17 mouse cellular contexts compared by ENCODE assay signal in genomic region chr12:73038441-73038991, GRCm38 (mm10). TPM values are rescaled to one million over a fixed set of nuclear protein-coding genes. Genes with fewer than 3 reads are reported as not detected.
DNase-seq lines count a peak whose midpoint lies in the region; ATAC-seq and TF ChIP-seq lines count a peak whose summit lies in the region.
"Had no signal": no experiment of that assay in that cellular context is flagged by ENCODE, and none has a peak within 500 bp of the region (broad histone marks: within the 10 kb centered on the region; RNA-seq: fewer than 3 reads in every experiment).

No protein-coding gene starts in this region.

- peak; percentile 43 for DNase-seq in gastrocnemius, adult 2 months
- no peak for DNase-seq in gastrocnemius, postnatal 10 days
- DNase-seq in midbrain, embryonic 11.5 days (ENCODE audit: low spot score, missing footprints) = peak; percentile 96
- peak; percentile 35 for DNase-seq in retina, embryonic 14.5 days (ENCODE audit: low spot score)
- DNase-seq in spleen, postnatal 36 days (ENCODE audit: low spot score in 2 of 2) = no peak
- DNase-seq in kidney, adult 9 months = no peak
- DNase-seq: cerebellum, adult 2 months; kidney, adult 11 months; lung, postnatal 14 days; spleen, adult 18-20 months had no signal

- no peak for TF ChIP-seq CTCF in gastrocnemius, adult 2 months (IDR thresholded peaks at IDR 0.05)

- peaks cover 5% of the 10 kb centered on the region; the same call in 1 of the 2 replicates for H3K4me1 ChIP-seq in midbrain, embryonic 11.5 days (ENCODE audit: control insufficient read depth, insufficient read depth, low read length)
- peaks cover 4% of the 10 kb centered on the region; the same call in 1 of the 2 replicates for H3K4me1 ChIP-seq in midbrain, embryonic 15.5 days
- H3K4me1 ChIP-seq in embryonic facial prominence, embryonic 15.5 days = peaks cover 32% of the 10 kb centered on the region

- H3K4me3 ChIP-seq in gastrocnemius, adult 2 months = peak overlapping the region; percentile 94
- H3K4me3 ChIP-seq in midbrain, embryonic 11.5 days (ENCODE audit: low read depth, low read length) = no peak overlapping the region
- no peak overlapping the region for H3K4me3 ChIP-seq in midbrain, embryonic 15.5 days
- H3K4me3 ChIP-seq in embryonic facial prominence, embryonic 15.5 days (replicated peaks) = peak overlapping the region; percentile 37
- H3K4me3 ChIP-seq: neural tube, embryonic 12.5 days had no signal

- intact Hi-C loops in gastrocnemius, adult 2 months (cut with DNase I) = no loop called here

- H3K4me2 ChIP-seq in midbrain, embryonic 11.5 days = no peak overlapping the region
- no peak overlapping the region for H3K4me2 ChIP-seq in midbrain, embryonic 15.5 days
- H3K4me2 ChIP-seq in embryonic facial prominence, embryonic 15.5 days (replicated peaks) = peak overlapping the region; percentile 34
- H3K4me2 ChIP-seq: midbrain, embryonic 12.5 days had no signal

- H3K9ac ChIP-seq in midbrain, embryonic 11.5 days (ENCODE audit: low read length) = no peak overlapping the region
- H3K9ac ChIP-seq in midbrain, embryonic 15.5 days = no peak overlapping the region
- H3K9ac ChIP-seq in embryonic facial prominence, embryonic 15.5 days = no peak overlapping the region
- H3K9ac ChIP-seq: midbrain, embryonic 12.5 days had no signal

- peaks cover 87% of the 10 kb centered on the region for H3K27me3 ChIP-seq in midbrain, embryonic 11.5 days (ENCODE audit: control insufficient read depth, insufficient read depth, low read length)
- peaks cover 87% of the 10 kb centered on the region for H3K27me3 ChIP-seq in midbrain, embryonic 15.5 days (replicated peaks)
- H3K27me3 ChIP-seq in embryonic facial prominence, embryonic 15.5 days = peaks cover 50% of the 10 kb centered on the region

- WGBS in midbrain, embryonic 11.5 days = 1% methylated on average over 12 of the region's 12 CpGs
- WGBS in midbrain, embryonic 15.5 days = under 1% methylated on average over 12 of the region's 12 CpGs
- 23% methylated on average over 12 of the region's 12 CpGs for WGBS in embryonic facial prominence, embryonic 15.5 days

- no peaks in the 10 kb centered on the region for H3K9me3 ChIP-seq in midbrain, embryonic 11.5 days (ENCODE audit: control insufficient read depth, low read length)
- no peaks in the 10 kb centered on the region for H3K9me3 ChIP-seq in midbrain, embryonic 15.5 days
- no peaks in the 10 kb centered on the region for H3K9me3 ChIP-seq in embryonic facial prominence, embryonic 15.5 days (replicated peaks)
- H3K9me3 ChIP-seq: heart, embryonic 10.5 days; midbrain, embryonic 12.5 days; neural tube, embryonic 12.5 days had no signal

- H3K36me3 ChIP-seq in midbrain, embryonic 11.5 days (ENCODE audit: control insufficient read depth, insufficient read depth, low read length) = no peaks in the 10 kb centered on the region
- no peaks in the 10 kb centered on the region for H3K36me3 ChIP-seq in midbrain, embryonic 15.5 days (replicated peaks)
- no peaks in the 10 kb centered on the region for H3K36me3 ChIP-seq in embryonic facial prominence, embryonic 15.5 days
- H3K36me3 ChIP-seq: heart, embryonic 10.5 days; midbrain, embryonic 12.5 days; neural tube, embryonic 12.5 days had no signal

- H3K27ac ChIP-seq in gastrocnemius, adult 2 months = peak overlapping the region; percentile 98
- no peak overlapping the region for H3K27ac ChIP-seq in midbrain, embryonic 11.5 days (ENCODE audit: low read depth, low read length)
- H3K27ac ChIP-seq in midbrain, embryonic 15.5 days = no peak overlapping the region
- H3K27ac ChIP-seq in embryonic facial prominence, embryonic 15.5 days (replicated peaks) = peak overlapping the region; percentile 78
- H3K27ac ChIP-seq: heart, embryonic 10.5 days; midbrain, embryonic 12.5 days; neural tube, embryonic 12.5 days had no signal

- no peak for ATAC-seq in midbrain, embryonic 11.5 days (ENCODE audit: low FRiP score)
- ATAC-seq in midbrain, embryonic 15.5 days (replicated peaks) = no peak
- no peak for ATAC-seq in embryonic facial prominence, embryonic 15.5 days (ENCODE audit: insufficient number of reproducible peaks, low FRiP score, low TSS enrichment, low read depth)
- ATAC-seq: forebrain, embryonic 14.5 days had no signal

RNA-seq across cellular contexts. Expression of gene Six1, which starts 15.2 kb away (rescaled TPM):
- 10 to 100 TPM; 59.8 to 68.4 TPM for total RNA-seq in gastrocnemius, adult 2 months (2021)
- total RNA-seq in gastrocnemius, postnatal 10 days (2021) = 10 to 100 TPM; 38.1 to 44.1 TPM
- 10.4 and 12.1 TPM in 2 replicates for polyA plus RNA-seq in midbrain, embryonic 11.5 days (2014; fragmentation: Nextera tagmentation; extraction: Ambion mirVana)
- polyA plus RNA-seq in midbrain, embryonic 15.5 days (2015; fragmentation: Nextera tagmentation; extraction: Ambion mirVana) = 0.82 and 1.3 TPM in 2 replicates
- 40.0 and 48.3 TPM in 2 replicates for polyA plus RNA-seq in embryonic facial prominence, embryonic 15.5 days (2015; fragmentation: Nextera tagmentation; extraction: Ambion mirVana)
- total RNA-seq: hematopoietic stem cell, adult 5-6 weeks had no signal

Comparison
In these comparisons a context has a peak if more than half of its experiments do, and no peak if none do; other contexts are left out.
1. DNase-seq: peak in gastrocnemius, adult 2 months (single experiment), midbrain, embryonic 11.5 days (single experiment) and retina, embryonic 14.5 days (single experiment); none in gastrocnemius, postnatal 10 days (single experiment), spleen, postnatal 36 days (0 of 2) and kidney, adult 9 months (single experiment).
2. H3K27ac ChIP-seq: peak in gastrocnemius, adult 2 months (single experiment) and embryonic facial prominence, embryonic 15.5 days (single experiment); none in midbrain, embryonic 11.5 days (single experiment) and midbrain, embryonic 15.5 days (single experiment).
3. H3K4me3 ChIP-seq: peak in gastrocnemius, adult 2 months (single experiment) and embryonic facial prominence, embryonic 15.5 days (single experiment); none in midbrain, embryonic 11.5 days (single experiment) and midbrain, embryonic 15.5 days (single experiment).